Mouse (Mus musculus) kidney, embryonic 14.5 days (tissue): ENCODE measurements around the gene Pla2g6. TPM values are rescaled to one million over a fixed set of nuclear protein-coding genes. Genes with fewer than 3 reads are reported as not detected.
A peak's percentile ranks its signal among the peaks of the same experiment; 100 is the strongest.

ENCODE experiments used
- ATAC-seq: fragments of 200-750 bp; cut with Nextera tagmentation; 2 replicates; pipeline ENCODE4 v1.8.0; 2017; ENCODE audit warnings: moderate number of reproducible peaks, mild to moderate bottlenecking, moderate TSS enrichment, moderate library complexity; ENCODE audit not compliant: low FRiP score, low TSS enrichment
- H3K27ac ChIP-seq: fragments of 300-500 bp; sonication (generic); 2 replicates; pipeline ENCODE4 v1.5.1; 2014; ENCODE audit warnings: low read depth, mild to moderate bottlenecking, low read length, moderate library complexity, mixed read lengths
- H3K27me3 ChIP-seq: fragments of 300-500 bp; sonication (generic); 2 replicates; pipeline ENCODE4 v1.6.1; 2014; ENCODE audit warnings: mild to moderate bottlenecking, low read length; ENCODE audit not compliant: control insufficient read depth, insufficient read depth
- H3K36me3 ChIP-seq: fragments of 300-500 bp; sonication (generic); 2 replicates; pipeline ENCODE4 v1.6.1; 2014; ENCODE audit warnings: low read length, mixed read lengths; ENCODE audit not compliant: control insufficient read depth, insufficient read depth
- H3K4me1 ChIP-seq: fragments of 300-500 bp; sonication (generic); 2 replicates; pipeline ENCODE4 v1.6.1; 2014; ENCODE audit warnings: low read length, mixed read lengths; ENCODE audit not compliant: control insufficient read depth, insufficient read depth
- H3K4me2 ChIP-seq: fragments of 300-500 bp; sonication (generic); replicated peaks from 2 replicates; pipeline ENCODE4 v1.6.1; 2014; ENCODE audit warnings: low read depth, mild to moderate bottlenecking, low read length
- H3K4me3 ChIP-seq: fragments of 300-500 bp; sonication (generic); 2 replicates; pipeline ENCODE4 v1.5.1; 2014; ENCODE audit warnings: mild to moderate bottlenecking, low read length
- H3K9ac ChIP-seq: fragments of 300-500 bp; sonication (generic); 2 replicates; pipeline ENCODE4 v1.6.1; 2014; ENCODE audit warnings: low read depth, mild to moderate bottlenecking, low read length, moderate library complexity
- H3K9me3 ChIP-seq: fragments of 300-500 bp; sonication (generic); 2 replicates; pipeline ENCODE4 v1.6.1; 2016; ENCODE audit warnings: low read length; ENCODE audit not compliant: control insufficient read depth
- WGBS: fragments of 180-500 bp; shearing (Covaris S2); extraction: QIAGEN DNeasy Blood & Tissue Kit; methylation state at CpG from one replicate; pipeline ENCODE4 v1.1.7; 2014; 5-methylcytosine and 5-hydroxymethylcytosine counted together
- polyA plus RNA-seq: library from polyadenylated mRNA; unstranded; fragments of >200 nt; fragmentation: Nextera tagmentation; extraction: Ambion mirVana; gene quantifications from 2 replicates; pipeline ENCODE4 v1.2.1, GENCODE M21; 2014

Pla2g6 gene
- polyA plus RNA-seq, 1 experiment from 2014 or later, result 17.0 TPM

- ATAC-seq, result no peak
- Histone ChIP-seq H3K27ac (no peak overlapping the region), H3K36me3 (no peaks in the 10 kb centered on the region), H3K27me3 (no peaks in the 10 kb centered on the region), H3K4me2 (no peak overlapping the region), H3K4me1 (peaks cover 23% of the 10 kb centered on the region), H3K4me3 (no peak overlapping the region), H3K9ac (no peak overlapping the region), H3K9me3 (no peaks in the 10 kb centered on the region)
- 74% methylated on average over 4 of the region's 4 CpGs for WGBS
These were observed 26.4 kb upstream of the Pla2g6 start for GRCm38 (mm10) chr15:79354619-79355018.

- Histone ChIP-seq H3K4me3 (no peak overlapping the region), H3K9me3 (no peaks in the 10 kb centered on the region), H3K4me2 (no peak overlapping the region), H3K9ac (no peak overlapping the region), H3K27me3 (no peaks in the 10 kb centered on the region), H3K27ac (no peak overlapping the region), H3K36me3 (no peaks in the 10 kb centered on the region), H3K4me1 (peaks cover 22% of the 10 kb centered on the region)
- WGBS, result 86% methylated on average over 5 of the region's 5 CpGs
- ATAC-seq, result no peak
These were observed 25.6 kb upstream of the Pla2g6 start for GRCm38 (mm10) chr15:79353690-79354305.

GRCm38 (mm10) chr15:79352479-79352878 is 24.3 kb upstream of the Pla2g6 start:
- Histone ChIP-seq H3K27me3 (no peaks in the 10 kb centered on the region), H3K4me3 (no peak overlapping the region), H3K36me3 (no peaks in the 10 kb centered on the region), H3K9ac (no peak overlapping the region), H3K4me1 (peaks cover 14% of the 10 kb centered on the region), H3K4me2 (no peak overlapping the region), H3K9me3 (no peaks in the 10 kb centered on the region), H3K27ac (no peak overlapping the region)
- WGBS, result 89% methylated on average over 6 of the region's 6 CpGs
- no peak for ATAC-seq

GRCm38 (mm10) chr15:79351331-79351767 is 23.2 kb upstream of the Pla2g6 start:
- H3K4me3 ChIP-seq, result no peak overlapping the region
- H3K36me3 ChIP-seq, result no peaks in the 10 kb centered on the region
- no peak overlapping the region for H3K4me2 ChIP-seq
- no peak for ATAC-seq
- no peaks in the 10 kb centered on the region for H3K27me3 ChIP-seq
- H3K4me1 ChIP-seq, result peaks cover 14% of the 10 kb centered on the region
- no peaks in the 10 kb centered on the region for H3K9me3 ChIP-seq
- H3K27ac ChIP-seq, result peak overlapping the region; percentile 9; the same call in 1 of the 2 replicates
- 28% methylated on average over 15 of the region's 15 CpGs for WGBS
- H3K9ac ChIP-seq, result peak overlapping the region; percentile 18; the same call in 1 of the 2 replicates

- WGBS, result 94% methylated on average over 4 of the region's 4 CpGs
- H3K4me2 ChIP-seq, result no peak overlapping the region
These were observed 22.7 kb upstream of the Pla2g6 start for GRCm38 (mm10) chr15:79350866-79351265.

GRCm38 (mm10) chr15:79348651-79349050 is 20.5 kb upstream of the Pla2g6 start:
- H3K27ac ChIP-seq, result 0 out of 2 replicates have a peak overlapping the region, but pooled peaks have one; percentile 92
- WGBS, result 62% methylated on average over 8 of the region's 8 CpGs
- no peaks in the 10 kb centered on the region for H3K9me3 ChIP-seq
- ATAC-seq, result peak; percentile 20
- peak overlapping the region; percentile 85 for H3K4me2 ChIP-seq
- H3K9ac ChIP-seq, result peak overlapping the region; percentile 79; the same call in 1 of the 2 replicates
- H3K4me3 ChIP-seq, result peak overlapping the region; percentile 62
- peaks cover 14% of the 10 kb centered on the region for H3K4me1 ChIP-seq
- no peaks in the 10 kb centered on the region for H3K27me3 ChIP-seq
- H3K36me3 ChIP-seq, result no peaks in the 10 kb centered on the region

More at GRCm38 (mm10) chr15:79350866-79351265, 22.7 kb upstream of the Pla2g6 start:
- no peaks in the 10 kb centered on the region for H3K36me3 ChIP-seq
- no peak for ATAC-seq
- H3K4me3 ChIP-seq, result no peak overlapping the region
- H3K27me3 ChIP-seq, result no peaks in the 10 kb centered on the region
- no peak overlapping the region; the same call in 1 of the 2 replicates for H3K27ac ChIP-seq
- H3K9ac ChIP-seq, result no peak overlapping the region
- no peaks in the 10 kb centered on the region for H3K9me3 ChIP-seq
- peaks cover 14% of the 10 kb centered on the region for H3K4me1 ChIP-seq

GRCm38 (mm10) chr15:79347845-79348506 is 19.8 kb upstream of the Pla2g6 start:
- Histone ChIP-seq H3K36me3 (no peaks in the 10 kb centered on the region), H3K4me1 (peaks cover 14% of the 10 kb centered on the region), H3K4me2 (peak overlapping the region; percentile 85), H3K27ac (peak overlapping the region; percentile 92), H3K27me3 (no peaks in the 10 kb centered on the region), H3K4me3 (peak overlapping the region; percentile 62), H3K9me3 (no peaks in the 10 kb centered on the region), H3K9ac (peak overlapping the region; percentile 79)
- ATAC-seq, result peak; percentile 73
- WGBS, result under 1% methylated on average over 38 of the region's 46 CpGs

GRCm38 (mm10) chr15:79347165-79347844 is 19.1 kb upstream of the Pla2g6 start:
- Histone ChIP-seq H3K9ac (peak overlapping the region; percentile 79), H3K9me3 (no peaks in the 10 kb centered on the region), H3K27me3 (no peaks in the 10 kb centered on the region), H3K27ac (peak overlapping the region; percentile 92), H3K4me1 (peaks cover 14% of the 10 kb centered on the region), H3K36me3 (no peaks in the 10 kb centered on the region), H3K4me3 (peak overlapping the region; percentile 62), H3K4me2 (peak overlapping the region; percentile 85)
- peak; percentile 84 for ATAC-seq
- WGBS, result under 1% methylated on average over 58 of the region's 61 CpGs
